Comparison of ENCODE assay signal across 9 mouse cellular contexts in genomic region chr3:96526864-96527542, GRCm38 (mm10). TPM values are rescaled to one million over a fixed set of nuclear protein-coding genes. Genes with fewer than 3 reads are reported as not detected.
A peak's percentile ranks its signal among the peaks of the same experiment; 100 is the strongest.
DNase-seq lines count a peak whose midpoint lies in the region; ATAC-seq and TF ChIP-seq lines count a peak whose summit lies in the region.
"Had no signal": no experiment of that assay in that cellular context is flagged by ENCODE, and none has a peak within 500 bp of the region (broad histone marks: within the 10 kb centered on the region; RNA-seq: fewer than 3 reads in every experiment).

No protein-coding gene starts in this region.

- no peaks in the 10 kb centered on the region for H3K9me3 ChIP-seq in heart, embryonic 14.5 days (ENCODE audit: control insufficient read depth, low read length)
- H3K9me3 ChIP-seq in hindbrain, postnatal 0 days (ENCODE audit: low read length): no peaks in the 10 kb centered on the region
- H3K9me3 ChIP-seq in midbrain, postnatal 0 days (ENCODE audit: low read length): no peaks in the 10 kb centered on the region

- no peak for ATAC-seq in heart, embryonic 14.5 days (ENCODE audit: insufficient number of reproducible peaks, insufficient read depth, low FRiP score, low read depth)
- ATAC-seq in hindbrain, postnatal 0 days: peak; percentile 77
- ATAC-seq in midbrain, postnatal 0 days (ENCODE audit: low FRiP score): peak; percentile 44

- no peak for DNase-seq in heart, adult 18-20 months
- DNase-seq in embryo, embryonic 10.5 days (ENCODE audit: low spot score): peak; percentile 64
- peak; percentile 25 for DNase-seq in hindbrain, postnatal 0 days (ENCODE audit: low spot score)
- no peak for DNase-seq in midbrain, postnatal 0 days (ENCODE audit: low spot score)
- DNase-seq in ovary, postnatal 14 days (ENCODE audit: low spot score): no peak
- DNase-seq in frontal cortex, adult 2 months (ENCODE audit: extremely low spot score in 1 of 2, low spot score in 1 of 2): no peak
- DNase-seq in testis, postnatal 10 days (ENCODE audit: low spot score): no peak

- peak overlapping the region; percentile 66 for H3K9ac ChIP-seq in heart, embryonic 14.5 days (ENCODE audit: low read length)
- peak overlapping the region; percentile 62 for H3K9ac ChIP-seq in hindbrain, postnatal 0 days (replicated peaks; ENCODE audit: low read length)
- H3K9ac ChIP-seq in midbrain, postnatal 0 days (replicated peaks; ENCODE audit: low read length, poor library complexity, severe bottlenecking): peak overlapping the region; percentile 57

- no peak for TF ChIP-seq CTCF in hindbrain, postnatal 0 days (IDR thresholded peaks at IDR 0.05; ENCODE audit: low read depth)
- no peak for TF ChIP-seq CTCF in midbrain, postnatal 0 days (IDR thresholded peaks at IDR 0.05)

- WGBS in heart, embryonic 14.5 days: 6% methylated on average over 44 of the region's 44 CpGs
- WGBS in hindbrain, postnatal 0 days: 2% methylated on average over 44 of the region's 44 CpGs
- 4% methylated on average over 40 of the region's 44 CpGs for WGBS in midbrain, postnatal 0 days

- H3K4me1 ChIP-seq in heart, embryonic 14.5 days (ENCODE audit: control insufficient read depth in 2 of 2, insufficient read depth in 2 of 2, low read length in 2 of 2): peaks cover 14 to 27% of the 10 kb centered on the region in 2 experiments
- H3K4me1 ChIP-seq in hindbrain, postnatal 0 days (ENCODE audit: insufficient read depth, low read length): no peaks in the 10 kb centered on the region
- peaks cover 9% of the 10 kb centered on the region; the same call in 1 of the 2 replicates for H3K4me1 ChIP-seq in midbrain, postnatal 0 days (ENCODE audit: insufficient read depth, low read length)

- H3K27ac ChIP-seq in heart, embryonic 14.5 days (replicated peaks in 1 of 2; ENCODE audit: control insufficient read depth in 1 of 2, insufficient read depth in 1 of 2, low read depth in 2 of 2, low read length in 2 of 2): no peak overlapping the region
- no peak overlapping the region; the same call in 1 of the 2 replicates for H3K27ac ChIP-seq in hindbrain, postnatal 0 days
- H3K27ac ChIP-seq in midbrain, postnatal 0 days (ENCODE audit: low read depth, low read length): no peak overlapping the region; the same call in 1 of the 2 replicates

- H3K36me3 ChIP-seq in heart, embryonic 14.5 days (ENCODE audit: control insufficient read depth, insufficient read depth, low read length): no peaks in the 10 kb centered on the region
- H3K36me3 ChIP-seq in hindbrain, postnatal 0 days (ENCODE audit: insufficient read depth, low read length): no peaks in the 10 kb centered on the region
- no peaks in the 10 kb centered on the region for H3K36me3 ChIP-seq in midbrain, postnatal 0 days (ENCODE audit: insufficient read depth, low read length)

- peak overlapping the region; percentile 90 for H3K4me2 ChIP-seq in heart, embryonic 14.5 days (ENCODE audit: low read length)
- peak overlapping the region; percentile 76 for H3K4me2 ChIP-seq in hindbrain, postnatal 0 days (ENCODE audit: low read depth, low read length)
- H3K4me2 ChIP-seq in midbrain, postnatal 0 days (ENCODE audit: low read depth, low read length, poor library complexity, severe bottlenecking): peak overlapping the region; percentile 91

- peaks cover 22% of the 10 kb centered on the region; the same call in 1 of the 2 replicates for H3K27me3 ChIP-seq in heart, embryonic 14.5 days (ENCODE audit: control insufficient read depth, insufficient read depth, low read length)
- H3K27me3 ChIP-seq in hindbrain, postnatal 0 days (ENCODE audit: insufficient read depth, low read length): 0 out of 2 replicates have a peak, but pooled peaks cover 6% of the 10 kb centered on the region
- H3K27me3 ChIP-seq in midbrain, postnatal 0 days (ENCODE audit: insufficient read depth, low read length): no peaks in the 10 kb centered on the region; the same call in 1 of the 2 replicates

- peak overlapping the region; percentile 44 to 48 for H3K4me3 ChIP-seq in heart, embryonic 14.5 days (ENCODE audit: control insufficient read depth in 1 of 2, insufficient read depth in 1 of 2, low read depth in 1 of 2, low read length in 2 of 2)
- H3K4me3 ChIP-seq in hindbrain, postnatal 0 days (ENCODE audit: low read length): peak overlapping the region; percentile 46
- peak overlapping the region; percentile 49 for H3K4me3 ChIP-seq in midbrain, postnatal 0 days (ENCODE audit: low read depth, low read length)

RNA-seq across cellular contexts. Expression of gene Hfe2, which starts 2.0 kb away (rescaled TPM):
- polyA plus RNA-seq in heart, embryonic 14.5 days (2014; fragmentation: Nextera tagmentation; extraction: Ambion mirVana): 10.8 and 11.7 TPM in 2 replicates
- 100 to 1,000 TPM; 279 to 290 TPM for total RNA-seq in heart, adult 18-20 months (2021)
- 0.78 and 1.9 TPM in 2 replicates for total RNA-seq in hindbrain, postnatal 0 days (2014; rRNA removed)
- polyA plus RNA-seq in hindbrain, postnatal 0 days (2015; fragmentation: Nextera tagmentation; extraction: Ambion mirVana): 2.1 and 2.5 TPM in 2 replicates
- total RNA-seq in midbrain, postnatal 0 days (2014; rRNA removed): 2.0 and 2.1 TPM in 2 replicates
- polyA plus RNA-seq in midbrain, postnatal 0 days (2015; fragmentation: Nextera tagmentation; extraction: Ambion mirVana): 2.0 and 2.7 TPM in 2 replicates
- polyA plus RNA-seq in frontal cortex, adult 2 months (2012; rRNA removed): 0.60 and 1.1 TPM in 2 replicates

RNA-seq across cellular contexts. Expression of gene Txnip, which starts 30.8 kb away (rescaled TPM):
- polyA plus RNA-seq in heart, embryonic 14.5 days (2014; fragmentation: Nextera tagmentation; extraction: Ambion mirVana): 257 and 262 TPM in 2 replicates
- 100 to 1,000 TPM; 435 to 530 TPM for total RNA-seq in heart, adult 18-20 months (2021)
- total RNA-seq in hindbrain, postnatal 0 days (2014; rRNA removed): 192 and 222 TPM in 2 replicates
- polyA plus RNA-seq in hindbrain, postnatal 0 days (2015; fragmentation: Nextera tagmentation; extraction: Ambion mirVana): 133 and 148 TPM in 2 replicates
- 145 and 222 TPM in 2 replicates for total RNA-seq in midbrain, postnatal 0 days (2014; rRNA removed)
- 108 and 116 TPM in 2 replicates for polyA plus RNA-seq in midbrain, postnatal 0 days (2015; fragmentation: Nextera tagmentation; extraction: Ambion mirVana)
- polyA plus RNA-seq in frontal cortex, adult 2 months (2012; rRNA removed): 27.5 and 27.7 TPM in 2 replicates

RNA-seq across cellular contexts. Expression of gene Gm16253, which starts 49.8 kb away (rescaled TPM):
- 0.68 and 0.81 TPM in 2 replicates for polyA plus RNA-seq in heart, embryonic 14.5 days (2014; fragmentation: Nextera tagmentation; extraction: Ambion mirVana)
- 1 to 10 TPM; 1.6 to 1.9 TPM for total RNA-seq in heart, adult 18-20 months (2021)
- not detected in 2 replicates for total RNA-seq in hindbrain, postnatal 0 days (2014; rRNA removed)
- polyA plus RNA-seq in hindbrain, postnatal 0 days (2015; fragmentation: Nextera tagmentation; extraction: Ambion mirVana): 0.48 and 0.96 TPM in 2 replicates
- total RNA-seq in midbrain, postnatal 0 days (2014; rRNA removed): not detected in 2 replicates
- polyA plus RNA-seq in midbrain, postnatal 0 days (2015; fragmentation: Nextera tagmentation; extraction: Ambion mirVana): 0.52 TPM in 1 of 2 replicates, not detected in the other
- polyA plus RNA-seq in frontal cortex, adult 2 months (2012; rRNA removed): not detected in 2 replicates
- polyA plus RNA-seq: gonadal fat pad, adult 2 months had no signal

Comparison
In these comparisons a context has a peak if more than half of its experiments do, and no peak if none do; other contexts are left out.
1. DNase-seq: peak in embryo, embryonic 10.5 days (single experiment) and hindbrain, postnatal 0 days (single experiment); none in heart, adult 18-20 months (0 of 2), midbrain, postnatal 0 days (single experiment), ovary, postnatal 14 days (single experiment), frontal cortex, adult 2 months (0 of 2) and testis, postnatal 10 days (single experiment).
2. Peak in every context shown above with its lines, with median percentiles within 50 percentile points of each other: H3K4me2 ChIP-seq, H3K4me3 ChIP-seq and H3K9ac ChIP-seq.